Mouse (Mus musculus) cerebellum, adult 2 months (tissue): Measurements from ENCODE around the gene Adam11.

ENCODE experiments used
- CTCF ChIP-seq: fragments of 200-500 bp; IDR thresholded peaks from 2 replicates; pipeline ENCODE4 v1.5.1; 2011; ENCODE audit warnings: low read depth, mild to moderate bottlenecking, control low read depth, low read length, moderate library complexity, borderline replicate concordance; ENCODE audit not compliant: insufficient read depth
- POLR2A ChIP-seq: fragments of 200-500 bp; IDR thresholded peaks from 2 replicates; pipeline ENCODE4 v1.6.1; 2011; ENCODE audit warnings: low read length, control low read depth, borderline replicate concordance; ENCODE audit not compliant: insufficient read depth

GRCm38 (mm10) chr11:102779824-102780223, 18.6 kb downstream of the Adam11 start:
- no peak for TF ChIP-seq CTCF
- no peak for TF ChIP-seq POLR2A
